Mouse (Mus musculus) lung, postnatal 0 days (tissue): ENCODE results near the gene Aldh8a1.

Experiments used
- CTCF ChIP-seq: IDR thresholded peaks from 2 replicates; pipeline ENCODE4 v1.5.1; 2016; ENCODE audit warnings: antibody characterized with exemption, mild to moderate bottlenecking
- EP300 ChIP-seq: IDR thresholded peaks from 2 replicates; pipeline ENCODE4 v1.6.1; 2016; ENCODE audit warnings: antibody characterized with exemption, mild to moderate bottlenecking, control low read depth

- no peak for TF ChIP-seq CTCF
- TF ChIP-seq EP300 = no peak
These were observed 23.4 kb downstream of the Aldh8a1 start for GRCm38 (mm10) chr10:21400453-21400852.
